Mouse (Mus musculus) liver, postnatal 0 days (tissue): ENCODE results near the gene Rnf187.

Experiments used
- CTCF ChIP-seq: sonication (generic); IDR thresholded peaks from 2 replicates; pipeline ENCODE4 v1.5.1; 2016; ENCODE audit warnings: antibody characterized with exemption, low read depth
- EP300 ChIP-seq: IDR thresholded peaks from 2 replicates; pipeline ENCODE4 v1.6.1; 2016; ENCODE audit warnings: antibody characterized with exemption, low read depth, mild to moderate bottlenecking

DNA sequence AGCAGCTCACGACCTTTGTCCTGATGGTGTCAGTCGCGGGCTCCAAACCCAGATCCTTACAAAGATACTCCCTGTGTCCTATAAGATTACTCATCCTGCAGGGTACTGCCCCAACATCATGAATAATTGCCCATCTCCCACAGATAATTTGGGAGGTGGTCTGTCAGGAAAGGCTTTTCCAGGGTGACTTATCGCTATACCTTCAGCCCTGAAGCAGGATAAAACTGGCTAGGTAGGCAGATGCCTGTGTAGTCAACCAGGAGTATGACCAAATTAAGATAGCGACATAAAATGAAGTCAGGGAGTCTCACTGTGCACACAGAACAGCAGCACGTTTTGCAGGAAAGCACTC lies 348 bp upstream of the Rnf187 start:
- TF ChIP-seq CTCF: no peak
- peak; percentile 10 for TF ChIP-seq EP300
